Mouse (Mus musculus) heart, adult 2 months (tissue): ENCODE measurements at regions not wholly inside any gene's neighbourhood (a gene's known extent, or its start where the extent isn't known, plus 50 kb on each side); places are given as distances from the start of the nearest gene placed in this dataset.

ENCODE experiments used
- CTCF ChIP-seq: fragments of 200-600 bp; IDR thresholded peaks from 2 replicates; pipeline ENCODE4 v1.8.1; 2022; ENCODE audit warnings: antibody characterized with exemption, mild to moderate bottlenecking, moderate library complexity
- POLR2A ChIP-seq: fragments of 200-500 bp; IDR thresholded peaks from 2 replicates; pipeline ENCODE4 v1.6.1; 2011; ENCODE audit warnings: mild to moderate bottlenecking, low read depth, low read length, control low read depth; ENCODE audit not compliant: insufficient read depth

GRCm38 (mm10) chr6:47648316-47648715, 53.2 kb upstream of the Ezh2 start:
- no peak for TF ChIP-seq CTCF
- TF ChIP-seq POLR2A, result no peak
